Mouse (Mus musculus): ENCODE results near the gene Fstl3.

Gene Fstl3

DNA sequence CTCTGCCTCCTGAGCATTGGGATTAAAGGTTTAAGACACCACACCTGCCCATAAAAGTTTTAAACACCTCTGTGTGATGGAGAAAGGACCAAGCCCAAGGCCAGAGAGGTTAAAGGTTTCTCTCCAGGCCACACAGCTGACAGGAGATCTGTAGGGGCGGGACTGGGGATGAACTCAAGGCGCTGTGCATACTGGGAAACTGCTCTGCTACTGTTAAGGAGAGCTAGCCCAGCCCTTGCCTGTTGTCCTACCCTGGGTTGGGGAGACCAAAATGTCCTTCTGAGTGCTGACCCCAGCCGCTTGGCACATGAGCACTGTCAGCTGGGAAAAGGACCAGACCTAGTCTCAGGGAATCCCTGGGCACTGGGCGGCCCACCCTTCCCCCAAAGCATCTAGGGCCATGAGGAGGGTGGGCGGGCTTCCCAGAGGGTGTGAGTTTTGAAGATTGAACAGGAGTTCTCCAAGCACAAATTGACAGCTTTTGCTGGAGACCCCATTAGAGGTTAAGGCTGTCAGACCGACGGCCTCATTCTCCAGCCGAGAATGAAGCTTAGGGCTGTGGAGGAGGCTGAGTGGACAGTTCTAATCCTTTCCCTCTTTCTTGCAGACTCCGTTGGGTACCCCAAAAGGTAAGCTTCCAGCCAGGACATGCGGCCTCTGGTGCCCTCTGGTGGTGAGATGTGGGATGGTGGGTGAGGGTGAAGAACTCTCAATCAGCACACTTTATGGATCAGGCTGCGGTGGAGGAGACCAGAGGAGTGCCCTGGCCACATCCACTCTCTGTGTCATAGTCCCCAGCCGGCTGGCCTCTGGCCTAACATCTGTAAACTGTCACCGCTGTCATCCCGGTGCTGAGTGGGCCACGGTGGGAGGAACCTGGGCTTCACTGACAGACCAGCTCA lies 34.9 kb downstream of the Fstl3 start:
- peak; percentile 78 for DNase-seq (ENCODE audit: low read depth)

- no peak for DNase-seq (ENCODE audit: low read depth)
Measured at GRCm38 (mm10) chr10:79814271-79814842, 37.3 kb downstream of the Fstl3 start.

DNA sequence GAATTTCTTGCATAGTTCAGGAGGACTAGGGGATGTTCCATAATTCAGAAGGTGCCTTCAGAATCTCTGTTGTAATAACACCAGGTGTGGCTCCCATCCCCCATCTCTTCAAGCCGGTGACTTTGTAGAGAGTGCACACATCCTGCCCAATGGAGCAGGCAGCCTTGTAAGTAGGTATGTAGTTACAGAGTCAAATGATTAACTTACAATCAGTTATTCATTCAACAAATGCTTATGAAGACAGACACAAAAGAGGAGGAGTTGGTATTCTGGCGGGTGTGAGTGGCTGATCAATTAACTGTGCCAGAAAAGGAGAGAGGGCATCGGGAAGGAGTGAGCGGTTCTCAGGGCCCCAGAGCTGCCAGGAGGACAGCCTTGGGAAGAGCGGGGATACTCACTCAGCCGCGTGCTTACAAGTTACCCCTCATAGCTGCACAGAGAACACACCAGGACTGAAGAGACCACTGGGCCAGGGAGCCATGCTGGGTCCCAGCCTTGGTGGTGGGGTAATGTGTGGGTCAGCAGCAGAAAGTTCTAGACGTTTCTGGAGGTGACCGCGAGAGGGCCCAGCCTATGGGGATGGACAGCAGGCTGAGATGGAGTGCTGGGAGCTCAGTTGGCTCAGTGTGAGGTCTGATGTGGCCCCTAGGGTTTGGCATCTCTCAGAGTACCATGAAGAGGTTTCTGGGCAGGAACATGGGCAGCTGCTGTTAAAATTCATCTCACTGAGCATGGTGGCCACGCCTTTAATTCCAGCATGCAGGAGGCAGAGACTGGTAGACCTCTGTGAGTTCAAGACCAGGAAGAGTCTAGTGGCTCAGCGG lies 38.8 kb downstream of the Fstl3 start:
- DNase-seq (ENCODE audit: low read depth), result no peak

GRCm38 (mm10) chr10:79817111-79817510 lies 40.0 kb downstream of the Fstl3 start:
- DNase-seq (ENCODE audit: low read depth), result no peak

DNA sequence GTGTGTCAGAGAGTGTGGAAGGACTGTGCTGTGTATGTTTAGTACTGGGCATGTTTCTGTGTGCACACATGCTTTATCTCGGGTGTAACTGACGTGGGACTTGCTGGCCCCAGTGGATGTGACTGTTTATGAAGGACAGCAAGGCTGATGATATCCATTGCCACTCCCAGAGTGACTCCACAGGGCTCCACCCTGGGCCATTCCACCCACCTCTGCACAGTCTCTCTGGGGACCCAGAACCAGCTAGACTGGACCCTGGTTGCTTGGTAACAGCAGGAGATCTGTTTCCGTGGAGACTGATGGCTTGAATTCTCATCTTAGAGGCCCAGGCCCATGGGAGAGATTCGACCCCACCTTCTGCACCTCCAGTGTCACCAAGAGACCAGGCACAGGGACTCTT lies 41.2 kb downstream of the Fstl3 start:
- DNase-seq (ENCODE audit: low read depth), result no peak

DNA sequence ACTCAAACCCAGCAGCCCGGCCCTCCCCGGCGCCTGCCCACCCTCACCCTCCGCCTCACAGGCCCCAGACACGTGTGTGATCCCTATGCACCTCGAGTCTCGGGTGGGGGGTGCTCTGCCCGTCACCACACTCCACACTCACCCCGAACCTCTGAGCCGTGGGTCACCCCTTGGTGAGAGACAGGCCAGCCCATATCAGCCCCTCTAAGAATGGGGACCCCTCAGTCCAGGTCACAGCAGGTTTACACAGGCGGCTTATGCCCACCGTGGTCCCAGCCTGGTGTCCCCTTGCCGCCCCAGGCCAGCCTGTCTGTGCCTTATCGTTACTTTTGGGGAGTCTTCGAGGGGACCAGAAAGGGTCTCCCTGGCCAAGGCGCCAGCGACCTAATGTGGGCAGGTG lies 42.5 kb downstream of the Fstl3 start:
- DNase-seq (ENCODE audit: low read depth), result no peak

DNA sequence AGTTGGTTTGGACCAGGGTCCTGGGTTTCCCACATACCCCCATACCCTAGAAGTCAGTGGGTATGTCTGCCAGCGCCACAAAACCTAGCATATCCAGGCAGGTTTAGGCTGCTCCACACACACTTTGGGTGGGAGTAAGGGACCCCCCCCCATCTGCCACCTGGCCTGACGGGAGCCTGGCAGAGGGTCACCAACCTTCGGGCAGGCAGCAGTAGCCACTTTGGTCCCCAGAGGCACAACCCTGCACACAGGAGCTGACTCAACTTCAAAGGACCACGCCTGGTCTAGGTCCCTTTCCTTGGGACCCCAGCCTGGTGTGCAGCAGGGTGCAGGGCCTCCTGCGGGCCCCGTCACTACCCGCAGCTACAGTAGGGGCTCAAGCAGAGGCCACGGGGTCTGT lies 43.2 kb downstream of the Fstl3 start:
- DNase-seq (ENCODE audit: low read depth), result no peak

DNA sequence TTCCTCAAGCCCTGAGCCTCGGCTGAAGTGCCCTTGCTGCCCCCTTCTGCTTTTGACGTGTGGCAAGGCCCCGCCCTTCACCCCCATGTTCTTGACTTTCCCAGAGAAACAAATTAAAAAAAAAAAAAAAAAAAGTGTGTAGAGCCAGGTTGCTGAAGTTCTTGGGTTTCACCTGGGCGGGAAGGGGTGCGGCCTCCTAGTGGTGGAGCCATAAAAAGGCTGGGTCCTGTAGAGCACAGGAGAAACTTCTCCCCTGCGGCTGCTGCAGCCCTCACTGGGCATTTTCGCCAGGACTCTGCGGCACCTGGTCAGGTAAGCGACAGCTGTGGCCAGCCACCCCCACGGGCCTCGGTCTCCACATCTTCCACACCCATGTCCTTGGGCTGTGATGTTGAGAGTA lies 43.7 kb downstream of the Fstl3 start, which contains the start of gene Misp:
Gene Misp, plus strand, starts transcription at position 208 of the 400 bp plus-strand sequence.
- no peak for DNase-seq (ENCODE audit: low read depth)

- no peak for DNase-seq (ENCODE audit: low read depth)
Measured at GRCm38 (mm10) chr10:79821731-79822130, 44.7 kb downstream of the Fstl3 start.

- DNase-seq (ENCODE audit: low read depth), result no peak
Measured at GRCm38 (mm10) chr10:79822372-79822771, 45.3 kb downstream of the Fstl3 start.

- no peak for DNase-seq (ENCODE audit: low read depth)
Measured at GRCm38 (mm10) chr10:79823011-79823410, 45.9 kb downstream of the Fstl3 start.

DNA sequence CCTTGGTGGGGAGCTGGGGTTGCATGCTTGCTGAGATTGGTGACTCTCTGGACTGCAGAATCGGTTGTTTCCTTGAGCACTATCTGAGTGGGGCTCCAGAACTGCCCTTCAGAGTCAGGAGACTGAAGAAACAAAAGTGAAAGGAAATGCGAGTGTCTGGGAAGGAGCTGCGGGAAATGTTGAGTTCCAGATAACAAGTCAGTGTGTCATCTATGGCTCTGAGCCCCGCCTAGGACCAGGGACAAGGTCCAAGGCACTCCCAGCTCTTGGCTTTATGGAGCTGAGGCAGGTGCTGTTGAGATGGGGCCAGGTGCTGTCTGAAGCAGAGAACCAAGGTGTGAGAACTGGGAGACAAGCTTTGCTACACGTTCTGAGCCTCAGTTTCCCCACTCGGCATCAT lies 47.3 kb downstream of the Fstl3 start:
- DNase-seq (ENCODE audit: low read depth), result no peak

DNA sequence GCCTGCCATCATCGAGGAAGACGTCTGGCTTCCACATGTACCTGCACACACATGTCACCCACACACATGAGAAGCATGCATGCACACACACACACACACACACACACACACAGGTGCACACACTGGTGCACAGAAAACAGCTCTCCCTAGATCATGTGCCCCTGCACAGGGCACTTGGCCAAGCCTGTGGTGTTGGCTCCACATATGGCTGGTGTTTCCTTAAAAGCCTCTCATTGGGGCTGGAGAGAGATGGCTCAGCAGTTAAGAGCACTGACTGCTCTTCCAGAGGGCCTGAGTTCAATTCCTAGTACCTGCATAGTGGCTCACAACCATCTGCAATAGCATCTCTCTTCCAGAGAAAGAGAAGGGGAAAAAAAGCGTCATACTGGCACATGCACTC lies 54.5 kb downstream of the Fstl3 start:
- no peak for DNase-seq (ENCODE audit: low read depth)
